Mouse (Mus musculus) ES-E14 (cell line): Measurements from ENCODE around the gene Tshz2. TPM values are rescaled to one million over a fixed set of nuclear protein-coding genes. Genes with fewer than 3 reads are reported as not detected.

Experiments
- DNase-seq: peaks from one replicate; pipeline ENCODE4 v3.0.0-alpha.2; 2013; ENCODE audit warnings: low read depth, low spot score
- H3K27ac ChIP-seq: 2 replicates; pipeline ENCODE4 v1.5.1; 2012; ENCODE audit warnings: low read depth, mild to moderate bottlenecking, low read length, moderate library complexity, mixed read lengths; ENCODE audit not compliant: poor library complexity, insufficient read depth, severe bottlenecking
- H3K36me3 ChIP-seq: 2 replicates; pipeline ENCODE4 v1.6.1; 2012; ENCODE audit warnings: mild to moderate bottlenecking, low read length, moderate library complexity, mixed read lengths; ENCODE audit not compliant: control insufficient read depth, poor library complexity, insufficient read depth, severe bottlenecking
- H3K4me1 ChIP-seq, 2 experiments: fragments of 150-350 bp in 1 of 2; sonication (generic) in 1 of 2; 2 replicates each; pipeline ENCODE4 v1.6.1; 2012; ENCODE audit warnings: low read length in 2 of 2, mild to moderate bottlenecking in 1 of 2, mixed read lengths in 1 of 2; ENCODE audit not compliant: control insufficient read depth in 2 of 2, insufficient read depth in 2 of 2, poor library complexity in 1 of 2
- H3K4me3 ChIP-seq, 2 experiments: fragments of 150-350 bp in 1 of 2; sonication (generic) in 1 of 2; 2 replicates each; pipeline ENCODE4 v1.5.1; 2012; ENCODE audit warnings: low read length in 2 of 2, low read depth in 1 of 2, mild to moderate bottlenecking in 1 of 2, mixed read lengths in 1 of 2; ENCODE audit not compliant: insufficient read depth in 1 of 2, poor library complexity in 1 of 2, severe bottlenecking in 1 of 2
- H3K9ac ChIP-seq: 2 replicates; pipeline ENCODE4 v1.6.1; 2012; ENCODE audit warnings: low read depth, mild to moderate bottlenecking, low read length, mixed read lengths; ENCODE audit not compliant: poor library complexity, insufficient read depth, severe bottlenecking
- H3K9me3 ChIP-seq: fragments of 150-350 bp; sonication (generic); 2 replicates; pipeline ENCODE4 v1.6.1; 2012; ENCODE audit warnings: low read depth, mild to moderate bottlenecking, low read length; ENCODE audit not compliant: control insufficient read depth, insufficient read depth
- CHD2 ChIP-seq: IDR thresholded peaks from 2 replicates; pipeline ENCODE4 v1.6.1; 2014; ENCODE audit warnings: mild to moderate bottlenecking, low read depth, low read length, inconsistent platforms
- HCFC1 ChIP-seq: IDR thresholded peaks from 2 replicates; pipeline ENCODE4 v1.6.1; 2012; ENCODE audit warnings: low read length, inconsistent platforms, borderline replicate concordance; ENCODE audit not compliant: insufficient read depth
- MAFK ChIP-seq: IDR thresholded peaks from 2 replicates; pipeline ENCODE4 v1.6.1; 2014; ENCODE audit warnings: mild to moderate bottlenecking, low read depth, low read length, inconsistent platforms; ENCODE audit not compliant: insufficient read depth
- ZC3H11A ChIP-seq: IDR thresholded peaks from 2 replicates; pipeline ENCODE4 v1.6.1; 2012; ENCODE audit warnings: low read depth, mild to moderate bottlenecking, inconsistent platforms, low read length, borderline replicate concordance
- ZNF384 ChIP-seq: IDR thresholded peaks from 2 replicates; pipeline ENCODE4 v1.6.1; 2012; ENCODE audit warnings: low read depth, low read length, inconsistent platforms
- in situ Hi-C, 2 experiments: fragments of 600-800 bp; cut with MboI; formaldehyde crosslinking; loops; one replicate each; pipeline ENCODE4 v1.15.1; 2025; ENCODE audit warnings: low sequenced_read_pairs in 2 of 2, inconsistent platforms in 1 of 2; ENCODE audit not compliant: unreplicated experiment in 2 of 2
- total RNA-seq: library from RNA; depleted of rRNA; stranded (reverse); fragments of 300-350 nt; gene quantifications from 2 replicates; pipeline ENCODE4 v1.2.3, GENCODE M21; 2012

Tshz2 gene
- total RNA-seq, 1 experiment = 0.27 TPM

- no peak overlapping the region for H3K27ac ChIP-seq
- no peak overlapping the region; the same call in 1 of the 2 replicates for H3K9ac ChIP-seq
- no peaks in the 10 kb centered on the region for H3K36me3 ChIP-seq
- no peaks in the 10 kb centered on the region for H3K9me3 ChIP-seq
- in situ Hi-C loops = no loop called here
- TF ChIP-seq ZNF384 (no peak), ZC3H11A (no peak), HCFC1 (no peak), CHD2 (no peak), MAFK (no peak)
- peak; percentile 88 for DNase-seq
- peaks cover 2 to 3% of the 10 kb centered on the region in 2 experiments; a peak in 2 of 4 replicates for H3K4me1 ChIP-seq
- peak overlapping the region in 1 of 2 experiments; percentile 28; a peak in 2 of 4 replicates for H3K4me3 ChIP-seq
Observed at GRCm38 (mm10) chr2:170078442-170079017, 445.7 kb downstream of the Tshz2 start.

GRCm38 (mm10) chr2:170091563-170092443 lies 459.0 kb downstream of the Tshz2 start:
- TF ChIP-seq ZNF384 (no peak), MAFK (no peak), ZC3H11A (no peak), HCFC1 (no peak), CHD2 (no peak)
- no peak overlapping the region for H3K4me3 ChIP-seq
- H3K9ac ChIP-seq = no peak overlapping the region
- in situ Hi-C loops = no loop called here
- DNase-seq = no peak
- H3K36me3 ChIP-seq = no peaks in the 10 kb centered on the region
- no peaks in the 10 kb centered on the region for H3K9me3 ChIP-seq
- peaks cover 0 to 3% of the 10 kb centered on the region in 2 experiments; a peak in 1 of 4 replicates for H3K4me1 ChIP-seq
- no peak overlapping the region for H3K27ac ChIP-seq

GRCm38 (mm10) chr2:170094220-170094619 lies 461.4 kb downstream of the Tshz2 start:
- DNase-seq = no peak
- in situ Hi-C loops = no loop called here
- Histone ChIP-seq H3K36me3 (no peaks in the 10 kb centered on the region), H3K27ac (no peak overlapping the region), H3K4me3 (peak overlapping the region; percentile 1 to 11; a peak in 2 of 4 replicates), H3K9ac (no peak overlapping the region), H3K9me3 (no peaks in the 10 kb centered on the region), H3K4me1 (peaks cover 0 to 3% of the 10 kb centered on the region in 2 experiments; a peak in 1 of 4 replicates)
- TF ChIP-seq ZNF384 = no peak
- no peak for TF ChIP-seq ZC3H11A
- TF ChIP-seq MAFK = no peak
- TF ChIP-seq CHD2 = no peak
- no peak for TF ChIP-seq HCFC1

- in situ Hi-C loops = no loop called here
- Histone ChIP-seq H3K9ac (no peak overlapping the region), H3K36me3 (no peaks in the 10 kb centered on the region), H3K9me3 (no peaks in the 10 kb centered on the region), H3K27ac (no peak overlapping the region), H3K4me1 (peaks cover 0 to 3% of the 10 kb centered on the region in 2 experiments; a peak in 1 of 4 replicates), H3K4me3 (peak overlapping the region in 1 of 2 experiments; percentile 16; a peak in 1 of 4 replicates)
- no peak for DNase-seq
- TF ChIP-seq ZNF384 (no peak), CHD2 (no peak), MAFK (no peak), ZC3H11A (no peak), HCFC1 (no peak)
Observed at GRCm38 (mm10) chr2:170094871-170095270, 462.1 kb downstream of the Tshz2 start.
